In the genomic region with DNA sequence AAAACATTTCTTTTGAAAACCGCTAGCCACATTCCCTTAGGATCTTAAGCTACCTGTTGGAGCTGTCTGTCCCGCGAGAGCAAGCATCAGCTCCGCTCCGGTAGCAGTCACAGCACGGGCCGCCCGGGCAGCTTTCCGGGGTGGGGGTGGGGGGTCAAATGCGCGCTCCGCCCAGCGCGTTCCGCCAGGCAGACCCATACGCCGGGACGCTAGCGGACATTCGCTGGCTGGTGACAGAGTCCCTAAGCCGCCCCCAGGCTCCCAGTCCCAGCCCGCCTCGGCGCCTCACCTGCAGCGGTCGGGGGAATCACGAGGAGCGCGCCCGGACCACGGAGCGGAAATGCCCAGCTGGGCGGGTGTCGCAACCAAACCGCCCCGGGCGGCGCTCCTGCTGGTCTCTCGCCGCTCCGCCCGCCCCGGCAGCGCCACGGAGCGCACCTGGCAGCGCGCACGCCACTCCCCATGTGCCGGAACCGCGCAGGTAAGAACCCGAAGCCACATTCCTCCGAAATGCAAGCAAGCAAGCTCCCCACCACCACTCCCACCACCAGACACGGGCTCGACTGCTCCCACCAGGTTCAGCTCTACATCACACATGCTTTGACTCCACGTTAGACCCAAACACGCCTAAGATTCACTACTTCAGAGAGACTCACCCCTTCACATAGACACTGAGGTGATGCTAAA, we compare ENCODE assay signal across 7 mouse cellular contexts. TPM values are rescaled to one million over a fixed set of nuclear protein-coding genes. Genes with fewer than 3 reads are reported as not detected.
A peak's percentile ranks its signal among the peaks of the same experiment; 100 is the strongest.
DNase-seq lines count a peak whose midpoint lies in the region; ATAC-seq lines count a peak whose summit lies in the region.

No protein-coding gene starts in this region.

- peak overlapping the region; percentile 93 for H3K4me2 ChIP-seq in intestine, embryonic 15.5 days (replicated peaks)
- H3K4me2 ChIP-seq in midbrain, embryonic 11.5 days, result peak overlapping the region; percentile 97

- intact Hi-C loops in gastrocnemius, postnatal 36 days (cut with DNase I), result no loop called here

- ATAC-seq in intestine, embryonic 15.5 days, result peak; percentile 87
- peak; percentile 79 for ATAC-seq in midbrain, embryonic 11.5 days (ENCODE audit: low FRiP score)

- peak overlapping the region; percentile 67 for H3K4me3 ChIP-seq in intestine, embryonic 15.5 days (replicated peaks)
- H3K4me3 ChIP-seq in limb, embryonic 10.5 days, result peak overlapping the region; percentile 83
- peak overlapping the region; percentile 57 for H3K4me3 ChIP-seq in midbrain, embryonic 11.5 days (ENCODE audit: low read depth, low read length)

- H3K4me1 ChIP-seq in intestine, embryonic 15.5 days (replicated peaks), result no peaks in the 10 kb centered on the region
- H3K4me1 ChIP-seq in limb, embryonic 10.5 days, result peaks cover 17% of the 10 kb centered on the region
- 0 out of 2 replicates have a peak, but pooled peaks cover 3% of the 10 kb centered on the region for H3K4me1 ChIP-seq in midbrain, embryonic 11.5 days (ENCODE audit: control insufficient read depth, insufficient read depth, low read length)

- H3K27ac ChIP-seq in intestine, embryonic 15.5 days, result peak overlapping the region; percentile 79
- H3K27ac ChIP-seq in limb, embryonic 10.5 days, result peak overlapping the region; percentile 86
- H3K27ac ChIP-seq in midbrain, embryonic 11.5 days (ENCODE audit: low read depth, low read length), result no peak overlapping the region

- peak; percentile 44 for DNase-seq in adrenal gland, adult 8-10 months
- DNase-seq in embryo, embryonic 11.5 days (ENCODE audit: low read depth, low spot score), result peak; percentile 29
- DNase-seq in gastrocnemius, postnatal 36 days, result peak; percentile 29 to 45
- peak; percentile 81 for DNase-seq in limb, embryonic 10.5 days (ENCODE audit: low spot score)
- peak; percentile 90 for DNase-seq in midbrain, embryonic 11.5 days (ENCODE audit: low spot score, missing footprints)
- peak; percentile 18 for DNase-seq in skeletal muscle tissue, adult 2 months (ENCODE audit: low read depth, low spot score)

- H3K36me3 ChIP-seq in intestine, embryonic 15.5 days, result no peaks in the 10 kb centered on the region
- H3K36me3 ChIP-seq in limb, embryonic 10.5 days, result no peaks in the 10 kb centered on the region; the same call in 1 of the 2 replicates
- no peaks in the 10 kb centered on the region for H3K36me3 ChIP-seq in midbrain, embryonic 11.5 days (ENCODE audit: control insufficient read depth, insufficient read depth, low read length)

- no peaks in the 10 kb centered on the region for H3K27me3 ChIP-seq in intestine, embryonic 15.5 days (replicated peaks)
- no peaks in the 10 kb centered on the region for H3K27me3 ChIP-seq in limb, embryonic 10.5 days (ENCODE audit: low read depth, poor library complexity, severe bottlenecking)
- peaks cover 4% of the 10 kb centered on the region for H3K27me3 ChIP-seq in midbrain, embryonic 11.5 days (ENCODE audit: control insufficient read depth, insufficient read depth, low read length)

- WGBS in intestine, embryonic 15.5 days, result under 1% methylated on average over 51 of the region's 58 CpGs
- under 1% methylated on average over 58 of the region's 58 CpGs for WGBS in limb, embryonic 10.5 days
- 1% methylated on average over 57 of the region's 58 CpGs for WGBS in midbrain, embryonic 11.5 days

- H3K9ac ChIP-seq in intestine, embryonic 15.5 days, result peak overlapping the region; percentile 64
- H3K9ac ChIP-seq in midbrain, embryonic 11.5 days (ENCODE audit: low read length), result peak overlapping the region; percentile 63

- H3K9me3 ChIP-seq in intestine, embryonic 15.5 days, result no peaks in the 10 kb centered on the region
- no peaks in the 10 kb centered on the region for H3K9me3 ChIP-seq in limb, embryonic 10.5 days (replicated peaks)
- H3K9me3 ChIP-seq in midbrain, embryonic 11.5 days (ENCODE audit: control insufficient read depth, low read length), result no peaks in the 10 kb centered on the region

RNA-seq across cellular contexts. Expression of a gene that starts 0.6 kb away (rescaled TPM):
- total RNA-seq in adrenal gland, adult 8-10 months (2022), result 10 to 100 TPM; 54.0 to 62.7 (median 56.5) TPM
- 10 to 100 TPM; 12.8 to 14.7 TPM for total RNA-seq in gastrocnemius, postnatal 36 days (2021)
- polyA plus RNA-seq in intestine, embryonic 15.5 days (2015; fragmentation: Nextera tagmentation; extraction: Ambion mirVana), result 45.1 and 50.3 TPM in 2 replicates
- 8.0 and 8.8 TPM in 2 replicates for polyA plus RNA-seq in limb, embryonic 10.5 days (2016; fragmentation: Nextera tagmentation; extraction: Ambion mirVana)
- polyA plus RNA-seq in midbrain, embryonic 11.5 days (2014; fragmentation: Nextera tagmentation; extraction: Ambion mirVana), result 5.2 and 5.5 TPM in 2 replicates

Comparison
In these comparisons a context has a peak if more than half of its experiments do, and no peak if none do; other contexts are left out.
1. DNase-seq: peak in every context shown above with its lines; median percentile 90 in midbrain, embryonic 11.5 days; 81 in limb, embryonic 10.5 days; 44 in adrenal gland, adult 8-10 months; 37 in gastrocnemius, postnatal 36 days; 29 in embryo, embryonic 11.5 days; 18 in skeletal muscle tissue, adult 2 months.